Mouse (Mus musculus) liver, adult 2 months (tissue): ENCODE measurements around the gene Rai14.

ENCODE experiments used
- CTCF ChIP-seq: fragments of 200-500 bp; IDR thresholded peaks from 2 replicates; pipeline ENCODE4 v1.5.1; 2011; ENCODE audit warnings: low read depth, low read length, control low read depth
- POLR2A ChIP-seq: fragments of 200-500 bp; IDR thresholded peaks from 2 replicates; pipeline ENCODE4 v1.6.1; 2011; ENCODE audit warnings: low read length, control low read depth; ENCODE audit not compliant: insufficient read depth; ENCODE audit errors: extremely low read depth

GRCm38 (mm10) chr15:10646297-10646696 lies 68.1 kb downstream of the Rai14 start:
- TF ChIP-seq POLR2A, result no peak
- TF ChIP-seq CTCF, result no peak
